Mouse (Mus musculus): Measurements from ENCODE around the gene Gipc3. TPM values are rescaled to one million over a fixed set of nuclear protein-coding genes. Genes with fewer than 3 reads are reported as not detected.

Gene Gipc3
- polyA plus RNA-seq, 2 experiments, result 0.01 TPM; not detected in 1

GRCm38 (mm10) chr10:81335393-81336340 is 7.4 kb downstream of the Gipc3 start:
- ATAC-seq (ENCODE audit: insufficient read depth) (no peak), DNase-seq (ENCODE audit: low read depth in 3 of 3, low spot score in 3 of 3) (no peak)
- Histone ChIP-seq H3K4me2 (ENCODE audit: low read depth) (no peak overlapping the region), H3K27ac (no peak overlapping the region), H3K36me3 (replicated peaks; ENCODE audit: control insufficient read depth, insufficient read depth, low read depth) (no peaks in the 10 kb centered on the region), H3K4me1 (replicated peaks; ENCODE audit: control insufficient read depth in 2 of 2, insufficient read depth in 2 of 2, low read length in 1 of 2) (peaks cover 5% of the 10 kb centered on the region in 2 experiments), H3K4me3 (ENCODE audit: insufficient read depth in 1 of 2, low read depth in 2 of 2, low read length in 2 of 2) (no peak overlapping the region), H3K27me3 (ENCODE audit: control insufficient read depth, insufficient read depth, low read length) (no peaks in the 10 kb centered on the region; the same call in 1 of the 2 replicates), H3K9ac (replicated peaks) (no peak overlapping the region), H3K9me3 (ENCODE audit: control insufficient read depth, low read length) (no peaks in the 10 kb centered on the region)
- TF ChIP-seq EP300 (IDR thresholded peaks at IDR 0.05; ENCODE audit: low read depth), result no peak
- no peak for TF ChIP-seq CTCF (IDR thresholded peaks at IDR 0.05; ENCODE audit: low read depth)
- WGBS (ENCODE audit: insufficient replicate concordance), result 70% methylated on average over 19 of the region's 19 CpGs

DNA sequence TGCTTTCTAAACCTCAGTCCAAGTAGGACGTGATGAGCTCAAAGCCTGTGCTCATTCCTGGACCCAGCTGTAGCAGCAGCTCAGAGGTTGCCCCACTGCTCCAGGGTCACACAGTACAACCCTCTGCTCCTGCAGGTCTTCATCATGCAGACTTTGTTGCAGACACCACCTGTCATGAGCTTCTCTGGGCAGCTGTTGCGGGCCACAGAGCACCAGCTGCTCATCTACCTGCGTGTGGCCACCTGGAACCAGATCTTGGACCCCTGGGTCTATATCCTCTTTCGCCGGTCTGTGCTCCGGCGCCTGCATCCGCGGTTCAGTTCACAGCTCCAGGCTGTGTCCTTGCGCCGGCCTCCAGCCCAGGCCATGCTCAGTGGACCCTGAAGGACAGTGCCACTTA is 8.7 kb downstream of the Gipc3 start:
- H3K36me3 ChIP-seq (replicated peaks; ENCODE audit: control insufficient read depth, insufficient read depth, low read depth), result no peaks in the 10 kb centered on the region
- DNase-seq (ENCODE audit: low read depth in 3 of 3, low spot score in 3 of 3) (no peak), ATAC-seq (ENCODE audit: insufficient read depth) (no peak)
- H3K27me3 ChIP-seq (ENCODE audit: control insufficient read depth, insufficient read depth, low read length), result no peaks in the 10 kb centered on the region; the same call in 1 of the 2 replicates
- WGBS (ENCODE audit: insufficient replicate concordance), result 69% methylated on average over 11 of the region's 11 CpGs
- no peaks in the 10 kb centered on the region for H3K4me1 ChIP-seq (replicated peaks; ENCODE audit: control insufficient read depth in 2 of 2, insufficient read depth in 2 of 2, low read length in 1 of 2)
- H3K4me3 ChIP-seq (ENCODE audit: insufficient read depth in 1 of 2, low read depth in 2 of 2, low read length in 2 of 2), result no peak overlapping the region
- H3K9ac ChIP-seq (replicated peaks), result no peak overlapping the region
- no peak overlapping the region for H3K4me2 ChIP-seq (ENCODE audit: low read depth)
- no peak overlapping the region for H3K27ac ChIP-seq
- TF ChIP-seq CTCF (IDR thresholded peaks at IDR 0.05; ENCODE audit: low read depth) (no peak), EP300 (IDR thresholded peaks at IDR 0.05; ENCODE audit: low read depth) (no peak)
- no peaks in the 10 kb centered on the region for H3K9me3 ChIP-seq (ENCODE audit: control insufficient read depth, low read length)

DNA sequence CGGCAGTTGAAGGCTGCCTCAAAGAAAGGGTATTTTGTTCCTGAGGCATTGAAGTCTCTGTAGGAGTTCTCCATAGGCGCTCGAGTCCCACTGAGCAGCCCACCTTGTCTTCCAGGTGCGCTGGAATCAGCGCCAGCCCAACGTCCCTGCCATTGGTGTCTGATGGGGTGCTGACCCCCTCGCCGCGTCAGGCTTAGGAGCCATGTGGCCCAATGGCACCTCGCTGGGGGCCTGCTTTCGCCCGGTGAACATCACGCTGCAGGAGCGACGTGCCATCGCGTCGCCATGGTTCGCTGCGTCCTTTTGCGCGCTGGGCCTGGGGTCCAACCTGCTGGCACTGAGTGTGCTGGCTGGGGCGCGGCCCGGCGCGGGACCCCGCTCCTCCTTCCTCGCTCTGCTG is 10.8 kb downstream of the Gipc3 start:
- TF ChIP-seq EP300 (IDR thresholded peaks at IDR 0.05; ENCODE audit: low read depth) (no peak), CTCF (IDR thresholded peaks at IDR 0.05; ENCODE audit: low read depth) (no peak)
- no peaks in the 10 kb centered on the region; the same call in 1 of the 2 replicates for H3K27me3 ChIP-seq (ENCODE audit: control insufficient read depth, insufficient read depth, low read length)
- 55% methylated on average over 29 of the region's 29 CpGs for WGBS (ENCODE audit: insufficient replicate concordance)

DNA sequence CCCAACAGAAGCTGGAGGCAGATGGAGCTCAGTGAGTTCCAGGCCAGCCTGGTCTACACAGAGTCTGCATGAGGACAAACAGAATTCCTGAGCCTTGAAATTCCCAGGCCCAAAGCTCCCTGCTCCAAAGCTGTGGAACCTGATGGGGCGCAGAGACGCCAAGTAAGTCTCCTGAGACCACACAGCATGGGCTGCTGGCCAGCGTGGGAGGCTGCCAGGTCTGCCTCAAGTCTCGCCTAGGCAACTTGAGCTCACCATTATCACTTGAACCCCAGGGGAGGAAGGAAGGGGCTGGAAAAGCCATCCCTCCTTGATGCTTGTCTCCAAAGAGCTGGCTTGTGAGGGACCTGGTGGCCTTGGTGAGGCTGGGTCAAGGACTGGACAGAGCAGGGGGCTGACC is 13.1 kb downstream of the Gipc3 start:
- Histone ChIP-seq H3K9me3 (ENCODE audit: control insufficient read depth, low read length) (no peaks in the 10 kb centered on the region), H3K27ac (no peak overlapping the region), H3K27me3 (ENCODE audit: control insufficient read depth, insufficient read depth, low read length) (no peaks in the 10 kb centered on the region; the same call in 1 of the 2 replicates), H3K4me3 (ENCODE audit: insufficient read depth in 1 of 2, low read depth in 2 of 2, low read length in 2 of 2) (no peak overlapping the region), H3K36me3 (replicated peaks; ENCODE audit: control insufficient read depth, insufficient read depth, low read depth) (peaks cover 22% of the 10 kb centered on the region), H3K9ac (replicated peaks) (no peak overlapping the region), H3K4me2 (ENCODE audit: low read depth) (no peak overlapping the region), H3K4me1 (replicated peaks; ENCODE audit: control insufficient read depth in 2 of 2, insufficient read depth in 2 of 2, low read length in 1 of 2) (peaks cover 0 to 5% of the 10 kb centered on the region in 2 experiments; a peak in 2 of 4 replicates)
- no peak for DNase-seq (ENCODE audit: low read depth in 3 of 3, low spot score in 3 of 3)
- ATAC-seq (ENCODE audit: insufficient read depth), result no peak
- WGBS (ENCODE audit: insufficient replicate concordance), result 61% methylated on average over 4 of the region's 4 CpGs
- TF ChIP-seq CTCF (IDR thresholded peaks at IDR 0.05; ENCODE audit: low read depth), result no peak
- no peak for TF ChIP-seq EP300 (IDR thresholded peaks at IDR 0.05; ENCODE audit: low read depth)

More for the DNA sequence above, 10.8 kb downstream of the Gipc3 start:
- Histone ChIP-seq H3K4me3 (ENCODE audit: insufficient read depth in 1 of 2, low read depth in 2 of 2, low read length in 2 of 2) (no peak overlapping the region), H3K9ac (replicated peaks) (no peak overlapping the region), H3K4me1 (replicated peaks; ENCODE audit: control insufficient read depth in 2 of 2, insufficient read depth in 2 of 2, low read length in 1 of 2) (peaks cover 0 to 5% of the 10 kb centered on the region in 2 experiments; a peak in 2 of 4 replicates), H3K4me2 (ENCODE audit: low read depth) (no peak overlapping the region), H3K27ac (no peak overlapping the region), H3K9me3 (ENCODE audit: control insufficient read depth, low read length) (no peaks in the 10 kb centered on the region), H3K36me3 (replicated peaks; ENCODE audit: control insufficient read depth, insufficient read depth, low read depth) (no peaks in the 10 kb centered on the region; the same call in none of the 2 replicates)
- ATAC-seq (ENCODE audit: insufficient read depth) (no peak), DNase-seq (ENCODE audit: low read depth in 3 of 3, low spot score in 3 of 3) (no peak)

Measured in liver, embryonic 14.5 days (tissue).